Comparison of ENCODE assay signal across 8 mouse cellular contexts in genomic region chr3:87920270-87920943, GRCm38 (mm10). TPM values are rescaled to one million over a fixed set of nuclear protein-coding genes. Genes with fewer than 3 reads are reported as not detected.
DNase-seq lines count a peak whose midpoint lies in the region; ATAC-seq and TF ChIP-seq lines count a peak whose summit lies in the region.

No protein-coding gene starts in this region.

- peak overlapping the region; percentile 81 for H3K4me3 ChIP-seq in gastrocnemius, adult 2 months
- H3K4me3 ChIP-seq in forebrain, embryonic 14.5 days (ENCODE audit: low read depth, low read length), result peak overlapping the region; percentile 51
- H3K4me3 ChIP-seq in liver, embryonic 13.5 days (replicated peaks), result peak overlapping the region; percentile 66
- no peak overlapping the region for H3K4me3 ChIP-seq in thymus, adult 2 months (ENCODE audit: control insufficient read depth, insufficient read depth, low read length)

- peak overlapping the region; percentile 72 for H3K4me2 ChIP-seq in forebrain, embryonic 14.5 days (ENCODE audit: low read length)
- H3K4me2 ChIP-seq in liver, embryonic 13.5 days, result peak overlapping the region; percentile 81

- 72% methylated on average over 9 of the region's 9 CpGs for WGBS in forebrain, embryonic 14.5 days
- WGBS in liver, embryonic 13.5 days (ENCODE audit: insufficient replicate concordance), result 49% methylated on average over 9 of the region's 9 CpGs
- WGBS in thymus, adult 2 months, result 67% methylated on average over 9 of the region's 9 CpGs

- no peak for ATAC-seq in forebrain, embryonic 14.5 days
- no peak for ATAC-seq in liver, embryonic 13.5 days (ENCODE audit: low read depth)

- H3K36me3 ChIP-seq in forebrain, embryonic 14.5 days (ENCODE audit: control insufficient read depth, insufficient read depth, low read length), result peaks cover 60% of the 10 kb centered on the region
- H3K36me3 ChIP-seq in liver, embryonic 13.5 days, result peaks cover 63% of the 10 kb centered on the region
- H3K36me3 ChIP-seq in thymus, adult 2 months (ENCODE audit: control insufficient read depth, insufficient read depth, low read length), result peaks cover 44% of the 10 kb centered on the region

- peak; percentile 4; the same call in 1 of the 2 replicates for TF ChIP-seq CTCF in gastrocnemius, adult 2 months (IDR thresholded peaks at IDR 0.05)
- no peak for TF ChIP-seq CTCF in thymus, adult 2 months (IDR thresholded peaks at IDR 0.05; ENCODE audit: borderline replicate concordance, control insufficient read depth, extremely low read depth, insufficient read depth, low read length, poor library complexity)

- no peaks in the 10 kb centered on the region for H3K27me3 ChIP-seq in forebrain, embryonic 14.5 days (replicated peaks; ENCODE audit: control insufficient read depth, insufficient read depth, low read length)
- no peaks in the 10 kb centered on the region for H3K27me3 ChIP-seq in liver, embryonic 13.5 days
- no peaks in the 10 kb centered on the region for H3K27me3 ChIP-seq in thymus, adult 2 months (ENCODE audit: control insufficient read depth, insufficient read depth, low read length)

- no peaks in the 10 kb centered on the region for H3K9me3 ChIP-seq in forebrain, embryonic 14.5 days (replicated peaks; ENCODE audit: control insufficient read depth, low read length)
- no peaks in the 10 kb centered on the region for H3K9me3 ChIP-seq in liver, embryonic 13.5 days (replicated peaks)

- H3K4me1 ChIP-seq in forebrain, embryonic 14.5 days (ENCODE audit: control insufficient read depth, insufficient read depth, low read length), result no peaks in the 10 kb centered on the region
- peaks cover 25% of the 10 kb centered on the region for H3K4me1 ChIP-seq in liver, embryonic 13.5 days (replicated peaks)
- H3K4me1 ChIP-seq in thymus, adult 2 months (replicated peaks; ENCODE audit: control insufficient read depth, insufficient read depth, low read length), result no peaks in the 10 kb centered on the region

- intact Hi-C loops in gastrocnemius, adult 2 months (cut with DNase I), result no loop called here

- peak overlapping the region; percentile 59; the same call in 1 of the 2 replicates for H3K9ac ChIP-seq in forebrain, embryonic 14.5 days (ENCODE audit: low read length)
- peak overlapping the region; percentile 75 for H3K9ac ChIP-seq in liver, embryonic 13.5 days

- H3K27ac ChIP-seq in gastrocnemius, adult 2 months, result peak overlapping the region; percentile 88
- H3K27ac ChIP-seq in forebrain, embryonic 14.5 days (ENCODE audit: low read depth, low read length), result no peak overlapping the region
- H3K27ac ChIP-seq in liver, embryonic 13.5 days, result peak overlapping the region; percentile 83
- H3K27ac ChIP-seq in thymus, adult 2 months (ENCODE audit: control insufficient read depth, insufficient read depth, low read length), result no peak overlapping the region

- DNase-seq in gastrocnemius, adult 2 months, result no peak
- no peak for DNase-seq in gastrocnemius, postnatal 10 days
- DNase-seq in 416B (ENCODE audit: low read depth), result peak; percentile 24
- DNase-seq in forebrain, embryonic 14.5 days (ENCODE audit: low spot score), result no peak
- DNase-seq in liver, embryonic 13.5 days, result no peak
- DNase-seq in layer of hippocampus, postnatal 10 days (ENCODE audit: low spot score in 2 of 2), result no peak
- no peak for DNase-seq in c-Kit-positive CD71-positive TER-119-positive erythroid progenitor cells, embryonic 14.5 days (ENCODE audit: low spot score)
- DNase-seq in thymus, adult 2 months, result no peak

- no peak for TF ChIP-seq POLR2A in thymus, adult 2 months (IDR thresholded peaks at IDR 0.05; ENCODE audit: control insufficient read depth, extremely low read depth, insufficient read depth, low read length, poor library complexity)

RNA-seq across cellular contexts. Expression of gene Mrpl24, which starts 1.1 kb away (rescaled TPM):
- total RNA-seq in gastrocnemius, adult 2 months (2021), result 10 to 100 TPM; 44.1 to 50.2 TPM
- total RNA-seq in gastrocnemius, postnatal 10 days (2021), result 10 to 100 TPM; 47.3 to 55.6 TPM
- 69.5 and 71.2 TPM in 2 replicates for polyA plus RNA-seq in forebrain, embryonic 14.5 days (2014; fragmentation: Nextera tagmentation; extraction: Ambion mirVana)
- polyA plus RNA-seq in liver, embryonic 13.5 days (2015; fragmentation: Nextera tagmentation; extraction: Ambion mirVana), result 48.7 and 56.5 TPM in 2 replicates
- total RNA-seq in layer of hippocampus, postnatal 10 days (2021), result 10 to 100 TPM; 49.4 to 55.6 TPM
- polyA plus RNA-seq in thymus, adult 2 months (2012; rRNA removed), result 60.5 and 72.4 TPM in 2 replicates

RNA-seq across cellular contexts. Expression of gene Isg20l2, which starts 9.7 kb away (rescaled TPM):
- total RNA-seq in gastrocnemius, adult 2 months (2021), result 1 to 10 TPM; 7.6 to 8.1 TPM
- total RNA-seq in gastrocnemius, postnatal 10 days (2021), result 10 to 100 TPM; 10.7 to 15.0 TPM
- 17.9 and 20.0 TPM in 2 replicates for polyA plus RNA-seq in forebrain, embryonic 14.5 days (2014; fragmentation: Nextera tagmentation; extraction: Ambion mirVana)
- polyA plus RNA-seq in liver, embryonic 13.5 days (2015; fragmentation: Nextera tagmentation; extraction: Ambion mirVana), result 31.1 and 38.3 TPM in 2 replicates
- 10 to 100 TPM; 17.1 to 19.0 TPM for total RNA-seq in layer of hippocampus, postnatal 10 days (2021)
- polyA plus RNA-seq in thymus, adult 2 months (2012; rRNA removed), result 31.6 and 40.8 TPM in 2 replicates

RNA-seq across cellular contexts. Expression of gene Rrnad1, which starts 10.1 kb away (rescaled TPM):
- total RNA-seq in gastrocnemius, adult 2 months (2021), result 1 to 10 TPM; 4.7 to 5.0 TPM
- 1 to 10 TPM; 4.8 to 7.0 TPM for total RNA-seq in gastrocnemius, postnatal 10 days (2021)
- polyA plus RNA-seq in forebrain, embryonic 14.5 days (2014; fragmentation: Nextera tagmentation; extraction: Ambion mirVana), result 15.6 and 20.2 TPM in 2 replicates
- polyA plus RNA-seq in liver, embryonic 13.5 days (2015; fragmentation: Nextera tagmentation; extraction: Ambion mirVana), result 6.1 and 6.6 TPM in 2 replicates
- total RNA-seq in layer of hippocampus, postnatal 10 days (2021), result 10 to 100 TPM; 18.1 to 26.4 TPM
- polyA plus RNA-seq in thymus, adult 2 months (2012; rRNA removed), result 68.0 and 75.4 TPM in 2 replicates

RNA-seq across cellular contexts. Expression of gene Hdgf, which starts 14.3 kb away (rescaled TPM):
- 100 to 1,000 TPM; 212 to 228 TPM for total RNA-seq in gastrocnemius, adult 2 months (2021)
- total RNA-seq in gastrocnemius, postnatal 10 days (2021), result 100 to 1,000 TPM; 192 to 197 TPM
- 99.1 and 137 TPM in 2 replicates for polyA plus RNA-seq in forebrain, embryonic 14.5 days (2014; fragmentation: Nextera tagmentation; extraction: Ambion mirVana)
- polyA plus RNA-seq in liver, embryonic 13.5 days (2015; fragmentation: Nextera tagmentation; extraction: Ambion mirVana), result 263 and 283 TPM in 2 replicates
- total RNA-seq in layer of hippocampus, postnatal 10 days (2021), result 100 to 1,000 TPM; 121 to 125 TPM
- polyA plus RNA-seq in thymus, adult 2 months (2012; rRNA removed), result 112 and 136 TPM in 2 replicates

RNA-seq across cellular contexts. Expression of gene Crabp2, which starts 28.1 kb away (rescaled TPM):
- total RNA-seq in gastrocnemius, adult 2 months (2021), result under 1 TPM in 1 of 2 experiments, not detected in 1; 0.42 TPM
- 1 to 10 TPM in 1 of 2 experiments, under 1 TPM in 1; 0.96 to 1.1 TPM for total RNA-seq in gastrocnemius, postnatal 10 days (2021)
- polyA plus RNA-seq in forebrain, embryonic 14.5 days (2014; fragmentation: Nextera tagmentation; extraction: Ambion mirVana), result 32.8 and 35.9 TPM in 2 replicates
- polyA plus RNA-seq in liver, embryonic 13.5 days (2015; fragmentation: Nextera tagmentation; extraction: Ambion mirVana), result 2.2 and 2.3 TPM in 2 replicates
- 1 to 10 TPM; 2.0 to 6.4 TPM for total RNA-seq in layer of hippocampus, postnatal 10 days (2021)
- polyA plus RNA-seq in thymus, adult 2 months (2012; rRNA removed), result 1.6 and 2.3 TPM in 2 replicates

Comparison
In these comparisons a context has a peak if more than half of its experiments do, and no peak if none do; other contexts are left out.
1. H3K27ac ChIP-seq: peak in gastrocnemius, adult 2 months (single experiment) and liver, embryonic 13.5 days (single experiment); none in forebrain, embryonic 14.5 days (single experiment) and thymus, adult 2 months (single experiment).